Mouse (Mus musculus) c-Kit-positive CD71-positive TER-119-positive erythroid progenitor cells, embryonic 14.5 days (primary cell): ENCODE results near the gene Gm49396.
A peak's percentile ranks its signal among the peaks of the same experiment; 100 is the strongest.

Experiments
- DNase-seq: peaks from one replicate; pipeline ENCODE4 v3.0.0-alpha.2; 2013; ENCODE audit warnings: low spot score

Gm49396 gene

DNA sequence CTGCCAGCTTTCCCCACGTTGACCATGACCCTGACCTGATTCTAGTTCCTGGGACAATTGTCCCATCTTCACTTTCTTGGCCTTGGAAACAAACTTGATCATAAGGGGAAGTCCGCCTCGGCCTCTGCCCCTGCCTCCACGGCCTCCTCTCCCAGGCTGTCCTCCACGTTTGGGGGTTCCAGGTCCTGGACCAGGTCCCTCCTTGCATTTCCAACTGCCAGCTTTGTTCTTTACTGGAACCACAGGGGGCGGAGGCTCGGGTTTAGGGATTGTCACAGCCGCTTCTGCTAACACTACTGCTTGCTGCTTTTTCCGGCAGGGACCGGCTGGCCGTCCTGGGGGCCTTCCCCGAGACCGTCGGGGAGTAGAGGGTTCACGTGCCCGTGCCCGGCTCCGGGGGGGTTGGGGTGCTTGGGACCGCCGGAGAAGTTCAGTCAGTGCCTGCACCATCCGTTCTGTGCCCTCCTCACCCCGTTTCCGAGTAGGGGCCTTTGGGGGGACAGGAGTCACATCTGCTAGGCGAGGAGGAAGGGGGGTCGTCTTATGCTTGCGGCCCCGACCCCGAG is 23.4 kb downstream of the Gm49396 start:
- no peak for DNase-seq

DNA sequence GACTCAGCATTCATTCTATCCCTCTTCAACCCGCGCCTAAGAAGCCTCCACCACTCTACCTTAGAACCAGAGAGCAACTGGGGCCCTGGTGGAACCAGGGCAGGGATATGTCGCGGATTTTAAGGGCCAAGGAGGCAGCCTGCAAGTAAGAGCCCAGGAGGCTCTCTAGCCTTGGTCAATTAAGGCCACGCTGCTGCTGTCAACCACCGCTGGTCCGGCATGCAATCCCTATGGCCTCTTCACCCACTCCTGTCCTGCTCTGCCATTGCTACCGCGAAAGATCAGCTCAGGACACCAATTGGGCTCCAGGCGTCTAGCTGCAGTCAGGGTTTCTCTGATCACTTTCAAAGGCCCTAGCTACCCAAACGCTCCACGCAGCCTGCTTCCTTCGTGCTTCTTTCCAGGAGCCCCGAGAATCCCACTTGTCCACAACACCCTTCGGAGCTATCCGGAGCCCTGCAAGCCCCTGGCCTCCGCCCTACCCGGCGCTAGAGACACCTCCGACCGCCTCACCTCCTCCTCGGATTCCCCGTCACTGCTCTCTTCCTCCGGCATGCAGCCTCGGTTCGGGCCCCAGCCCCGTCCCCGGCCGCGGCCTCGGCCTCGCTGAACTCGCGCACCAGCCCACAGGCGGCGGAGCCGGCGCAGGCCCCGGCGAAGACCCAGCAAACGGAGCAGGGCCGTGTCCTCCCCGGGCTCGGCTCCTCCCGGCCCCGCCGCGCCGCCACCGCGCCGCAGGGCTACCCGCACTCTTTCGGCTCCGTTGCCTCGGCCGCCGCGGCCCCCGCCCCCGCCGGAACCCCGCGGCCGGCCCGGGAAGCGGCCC is 24.9 kb downstream of the Gm49396 start:
- DNase-seq: peak; percentile 42

DNA sequence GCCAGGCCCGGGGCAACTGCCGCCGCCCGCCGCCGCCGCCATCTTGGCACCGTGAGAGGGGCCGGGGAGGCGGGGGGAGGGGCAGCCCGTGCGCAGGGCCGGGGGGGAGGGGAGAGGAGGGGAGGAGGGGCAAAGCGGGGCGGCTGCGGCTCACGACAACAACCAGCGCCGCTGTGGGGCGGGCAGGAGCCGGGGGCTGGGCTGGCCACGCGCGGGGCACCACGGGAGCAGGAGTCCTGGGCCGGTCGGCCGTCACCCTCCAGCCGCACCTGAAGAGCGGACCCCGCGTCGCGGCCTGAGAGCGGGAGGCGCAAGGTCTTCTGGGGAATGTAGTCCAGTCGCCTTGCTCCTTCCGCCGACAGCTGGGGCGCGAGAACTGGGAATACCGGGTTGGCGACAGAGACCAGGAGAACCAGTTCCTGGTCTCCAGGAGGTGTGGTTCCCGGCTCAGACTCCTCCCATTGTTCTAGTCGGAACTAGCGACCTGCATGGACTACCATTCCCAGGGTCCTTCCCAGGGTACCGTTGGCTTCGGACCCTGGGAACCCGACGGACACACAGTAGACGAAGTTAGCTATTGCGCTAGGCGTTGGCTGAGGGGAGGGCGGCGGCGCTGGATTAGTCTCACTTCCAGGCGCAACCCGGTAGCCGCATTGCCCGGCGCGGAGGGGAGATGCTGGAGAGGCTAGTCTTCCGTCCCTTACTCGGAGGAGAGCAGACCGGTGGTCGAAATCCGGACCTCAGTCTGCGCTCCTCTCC is 25.7 kb downstream of the Gm49396 start, which contains the start of gene Kmt2b:
Gene Kmt2b, minus strand, starts transcription at position 51 of the 759 bp plus-strand sequence.
- peak; percentile 92 for DNase-seq

DNA sequence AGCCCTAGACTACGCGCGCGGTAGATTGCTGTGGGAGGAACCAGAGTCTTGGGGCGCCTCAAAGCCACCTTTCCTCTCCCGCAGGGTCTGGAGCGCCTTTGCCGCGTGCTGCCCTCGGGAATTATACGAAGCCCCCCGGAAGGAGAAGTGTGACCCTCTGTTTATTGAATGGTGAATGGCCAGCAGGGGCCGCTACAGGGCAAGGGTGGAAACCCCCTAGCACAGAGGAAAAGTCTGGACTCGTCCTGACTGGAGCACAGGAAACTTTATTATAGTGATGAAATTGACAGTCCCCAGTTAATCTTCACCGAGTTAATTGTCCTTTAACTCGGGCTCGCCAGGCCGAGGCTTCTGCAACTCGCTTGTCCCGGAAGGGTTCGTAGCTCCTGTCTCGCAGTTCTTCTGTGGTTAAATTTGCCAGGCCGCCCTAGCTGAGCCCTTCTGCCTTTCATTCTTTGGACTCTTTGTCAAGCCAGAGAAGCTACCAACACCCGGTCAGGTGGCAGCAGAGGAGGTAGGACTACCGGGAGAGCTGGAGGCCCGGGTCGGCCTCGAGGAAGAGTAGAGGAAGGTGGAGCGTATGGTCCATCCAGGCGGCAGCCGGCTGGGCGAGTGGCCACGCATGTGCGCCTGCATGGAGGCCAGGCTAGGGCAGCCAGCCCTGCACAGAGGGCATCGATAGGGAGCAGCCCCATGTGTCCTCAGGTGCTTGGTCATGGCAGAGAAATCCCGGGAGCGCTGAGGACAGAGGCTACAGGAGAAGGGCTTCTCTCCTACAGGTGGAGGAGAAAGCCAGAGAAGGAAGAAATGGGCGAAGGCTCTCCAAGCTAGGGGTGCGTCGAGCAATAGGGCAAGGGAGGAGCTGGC is 26.5 kb downstream of the Gm49396 start:
- peak; percentile 79 for DNase-seq

DNA sequence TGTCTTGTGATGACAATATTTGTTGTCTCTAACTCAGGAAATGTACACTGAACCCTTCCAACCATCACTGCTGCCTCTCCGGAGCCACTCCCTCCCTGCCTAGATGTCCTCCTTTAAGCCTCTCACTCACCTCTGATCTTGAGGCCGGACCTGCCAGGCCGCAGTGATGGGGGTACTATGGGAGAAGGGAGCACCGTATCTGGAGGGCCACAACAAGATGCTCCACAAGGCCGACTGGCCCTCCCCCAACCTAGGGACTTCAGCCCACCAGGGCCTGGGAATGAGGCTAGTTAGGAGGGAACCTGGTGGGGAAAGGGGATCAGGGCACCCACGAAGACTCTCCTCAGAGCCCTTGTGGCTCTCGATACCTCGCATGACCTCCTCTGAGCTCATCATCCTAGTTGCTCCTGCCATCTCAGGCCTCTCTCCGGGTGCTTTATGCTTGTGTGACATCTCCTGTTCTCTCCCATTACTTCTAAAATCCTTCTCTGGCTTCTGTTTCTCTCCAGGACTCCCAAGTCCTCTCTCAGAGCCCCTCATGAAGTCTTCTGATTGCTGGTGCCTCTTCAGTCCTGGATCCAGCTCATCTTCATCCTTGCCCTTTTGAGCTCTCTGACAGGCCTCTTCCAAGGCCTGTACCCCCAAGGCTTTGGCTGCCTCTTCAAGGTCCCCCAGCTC is 27.9 kb downstream of the Gm49396 start:
- no peak for DNase-seq

DNA sequence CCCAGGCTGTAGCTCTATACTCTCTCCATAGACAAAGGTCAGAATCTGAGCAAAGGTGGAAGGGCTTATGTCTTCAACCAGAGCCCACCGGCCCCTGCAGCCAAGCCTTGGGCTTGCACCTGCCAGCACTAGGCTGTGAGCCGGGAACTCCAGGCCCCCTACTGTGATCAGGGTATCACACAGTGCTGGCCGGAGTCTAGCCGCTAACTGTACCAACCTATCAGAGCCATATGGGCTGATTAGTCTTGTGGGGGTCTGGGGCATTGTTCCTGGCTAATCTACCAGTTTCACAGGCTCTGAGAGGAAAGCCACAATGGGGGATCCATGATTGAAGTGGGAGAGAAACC is 28.4 kb downstream of the Gm49396 start:
- no peak for DNase-seq

DNA sequence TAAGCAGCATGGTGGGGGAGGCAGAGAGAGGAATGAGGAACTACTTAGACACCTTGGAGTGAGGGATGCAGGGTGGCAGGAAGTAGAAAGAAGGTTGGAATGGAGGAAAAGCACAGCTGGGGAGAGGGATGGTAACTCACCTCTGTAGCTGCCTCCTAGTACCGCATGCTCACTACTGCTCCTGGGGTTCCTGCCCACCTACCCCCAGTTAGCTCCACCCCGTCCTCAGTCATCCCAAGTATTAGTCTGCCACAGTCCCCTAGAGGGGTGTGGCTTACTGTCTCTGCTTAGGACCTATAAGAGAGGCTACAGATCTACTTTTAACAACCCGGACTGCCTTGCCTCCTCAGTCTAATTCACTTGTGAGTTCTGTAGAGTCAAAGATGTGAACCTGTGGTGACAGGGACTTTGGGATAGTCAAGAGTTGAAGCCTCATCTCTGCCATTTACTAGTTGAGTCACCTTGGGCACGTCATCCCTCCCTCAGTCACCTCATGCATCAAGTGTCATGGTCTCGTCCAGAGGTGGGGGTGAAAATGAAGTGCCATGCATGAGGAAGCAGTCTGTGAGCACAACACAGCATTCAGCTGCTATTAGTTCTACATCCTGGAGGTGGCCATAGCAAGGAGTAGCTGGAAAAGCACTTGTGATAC is 29.8 kb downstream of the Gm49396 start:
- DNase-seq: no peak

DNA sequence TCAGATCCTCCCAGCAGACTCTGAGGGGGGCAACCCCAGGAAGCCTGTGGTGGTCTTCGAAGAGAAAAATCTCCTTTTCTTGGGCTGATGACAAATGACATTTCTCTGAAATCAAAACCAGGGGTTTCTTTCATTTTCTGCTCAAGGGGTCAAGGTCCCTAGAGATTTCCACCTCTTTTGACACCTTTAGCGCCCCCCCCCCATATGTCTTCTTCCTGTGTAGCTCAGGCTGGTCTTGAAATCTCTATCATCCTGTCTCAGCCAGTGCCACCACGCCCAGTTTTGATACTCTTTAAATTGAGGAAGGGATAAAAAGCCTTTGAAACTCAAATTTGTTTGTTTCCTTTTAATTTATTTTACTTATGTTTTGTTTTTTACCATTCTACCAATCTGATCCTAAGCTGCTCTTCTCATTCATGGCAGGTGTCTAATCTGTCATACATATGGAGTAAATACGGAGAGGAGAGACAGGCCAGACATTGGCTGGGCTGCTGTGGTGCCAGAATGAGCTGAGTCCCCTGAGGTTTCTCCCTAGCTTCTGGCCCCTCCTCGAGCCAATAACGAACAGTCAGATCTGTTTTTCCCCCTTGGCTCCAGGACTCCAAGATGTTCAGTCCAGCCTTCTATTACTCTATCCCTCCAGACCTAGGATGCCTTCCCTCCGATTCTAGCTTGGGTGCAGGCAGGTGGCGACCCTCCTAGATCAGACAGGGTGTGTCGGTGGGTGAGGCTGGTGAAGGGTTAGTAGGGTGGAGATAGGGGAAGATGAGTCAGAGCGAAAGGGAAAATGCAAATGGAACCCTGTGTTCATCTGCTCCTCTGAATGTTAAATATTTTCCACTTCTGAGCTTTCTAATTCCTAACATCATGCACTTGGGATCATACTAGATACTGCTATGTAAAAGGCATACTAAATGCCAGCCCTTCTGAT is 30.7 kb downstream of the Gm49396 start:
- DNase-seq: no peak

DNA sequence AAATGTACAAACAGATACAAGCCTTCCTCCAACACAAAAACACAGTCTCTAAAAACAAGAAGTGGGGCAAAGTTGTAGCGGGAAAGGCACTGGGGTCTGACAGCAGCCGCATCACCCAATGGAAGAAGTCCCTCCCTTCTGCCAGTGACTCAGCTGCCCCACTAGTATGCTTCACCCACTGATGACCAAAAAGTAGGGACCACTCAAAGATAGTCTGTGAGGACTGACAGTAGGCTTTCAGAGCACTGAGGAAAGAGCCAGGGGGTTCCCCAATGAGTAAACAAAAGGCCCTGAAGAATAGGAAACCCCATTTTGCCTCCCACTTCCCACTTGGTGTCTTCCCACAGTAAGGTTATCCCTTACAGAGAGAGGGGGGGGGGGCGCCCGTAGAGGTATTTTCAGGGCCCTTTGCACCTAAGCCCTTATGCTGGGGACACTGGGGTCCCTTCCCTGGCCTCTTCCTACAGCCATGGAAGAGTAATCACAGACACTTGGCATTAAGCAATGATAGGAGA is 31.4 kb downstream of the Gm49396 start:
- DNase-seq: no peak

DNA sequence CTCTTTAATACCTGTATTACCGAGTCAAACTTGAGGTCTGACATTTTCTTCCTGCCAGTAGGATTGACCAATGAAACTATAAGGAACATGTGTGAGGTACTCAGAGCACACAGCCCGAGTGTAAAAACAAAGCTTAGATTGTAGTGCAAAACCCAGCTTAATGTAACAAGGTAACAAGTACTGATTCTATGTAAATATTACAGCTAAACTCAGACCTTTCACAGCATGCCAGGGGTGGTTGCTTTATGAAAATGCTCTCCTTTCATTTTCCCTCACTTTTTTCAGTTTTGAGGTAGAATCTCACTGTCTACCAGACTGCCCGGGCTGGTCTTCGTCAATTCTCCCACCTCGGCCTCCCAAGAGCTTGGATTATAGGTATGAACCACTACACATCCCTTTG is 32.9 kb downstream of the Gm49396 start:
- no peak for DNase-seq

DNA sequence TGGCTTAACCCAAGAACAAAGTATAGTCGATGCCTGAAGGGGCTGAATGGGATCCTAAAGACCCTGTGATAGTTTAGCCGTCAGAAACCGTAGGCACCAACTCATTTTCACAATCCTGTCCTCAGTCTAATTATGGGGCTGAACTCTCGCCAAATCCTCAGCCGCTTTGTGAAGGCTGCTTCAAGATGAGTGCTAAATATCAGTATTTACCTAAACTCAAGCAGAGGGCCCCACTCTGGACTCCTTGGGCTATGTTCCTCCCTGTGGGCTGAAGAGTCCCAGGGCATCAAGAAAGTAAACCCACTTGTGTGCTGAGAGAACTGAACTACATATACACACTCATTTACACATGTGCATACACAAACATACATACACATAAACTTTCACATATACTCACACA is 33.7 kb downstream of the Gm49396 start:
- DNase-seq: no peak

DNA sequence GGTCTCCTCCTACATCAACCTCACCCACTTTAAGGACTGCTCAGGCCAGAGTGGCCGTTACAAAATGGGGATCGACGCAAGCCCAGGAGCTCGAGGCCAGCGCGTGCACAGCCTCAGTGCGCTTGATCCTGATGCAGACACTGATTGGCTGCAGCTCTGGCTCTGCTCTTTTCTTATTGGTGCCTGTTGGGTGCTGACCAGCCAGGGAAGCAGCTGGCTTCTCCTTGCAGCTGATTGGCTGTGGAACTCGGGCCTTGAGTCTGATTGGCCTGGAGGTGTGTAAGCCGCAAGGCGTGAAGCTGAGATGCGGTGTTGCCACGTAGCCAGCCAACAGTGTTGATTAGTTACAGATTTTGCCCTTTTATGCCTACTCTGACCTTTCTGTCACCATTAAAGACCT is 35.6 kb downstream of the Gm49396 start, which contains the start of gene Zbtb32:
Gene Zbtb32, minus strand, starts transcription at position 124 of the 400 bp plus-strand sequence.
- no peak for DNase-seq

DNA sequence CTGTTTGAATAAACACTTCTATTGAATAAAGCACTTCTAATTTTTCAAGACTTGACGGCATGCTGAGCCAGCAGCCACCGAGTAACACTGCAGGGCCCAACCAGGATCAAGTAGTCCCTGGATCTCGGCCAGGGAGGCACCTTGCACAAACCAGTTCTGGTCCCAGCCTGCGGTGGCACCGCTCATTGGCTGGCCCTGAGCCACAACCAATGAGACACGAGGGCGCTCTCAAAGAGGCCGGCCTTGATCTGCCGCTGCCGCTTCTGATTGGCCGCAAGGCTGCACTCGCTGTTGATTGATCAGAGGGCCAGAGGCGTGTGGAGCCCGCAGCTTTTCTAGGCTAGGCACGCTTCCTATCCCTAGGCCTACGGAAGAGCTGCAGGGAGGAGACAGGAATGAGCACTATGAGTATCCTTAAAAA is 36.8 kb downstream of the Gm49396 start:
- DNase-seq: peak; percentile 86

DNA sequence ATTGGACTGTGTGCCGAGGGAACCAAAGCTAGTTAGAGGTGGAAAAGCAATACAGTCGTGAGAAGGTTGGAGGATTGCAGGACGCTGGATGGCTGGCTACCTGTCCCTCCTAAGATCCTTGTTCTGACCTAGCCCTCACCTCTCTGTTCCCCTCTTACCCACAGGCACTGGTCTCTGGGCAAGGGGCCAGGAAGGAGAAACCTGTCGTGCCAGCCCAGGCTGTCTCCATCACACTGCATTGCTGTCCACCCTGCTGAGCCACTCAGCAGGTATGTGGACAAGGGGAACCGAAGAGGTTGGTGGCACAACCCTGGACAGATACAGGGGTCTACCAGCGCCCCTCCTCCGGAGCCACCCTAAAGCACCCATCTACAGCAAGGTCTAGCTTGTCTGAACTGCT is 37.5 kb downstream of the Gm49396 start:
- no peak for DNase-seq

DNA sequence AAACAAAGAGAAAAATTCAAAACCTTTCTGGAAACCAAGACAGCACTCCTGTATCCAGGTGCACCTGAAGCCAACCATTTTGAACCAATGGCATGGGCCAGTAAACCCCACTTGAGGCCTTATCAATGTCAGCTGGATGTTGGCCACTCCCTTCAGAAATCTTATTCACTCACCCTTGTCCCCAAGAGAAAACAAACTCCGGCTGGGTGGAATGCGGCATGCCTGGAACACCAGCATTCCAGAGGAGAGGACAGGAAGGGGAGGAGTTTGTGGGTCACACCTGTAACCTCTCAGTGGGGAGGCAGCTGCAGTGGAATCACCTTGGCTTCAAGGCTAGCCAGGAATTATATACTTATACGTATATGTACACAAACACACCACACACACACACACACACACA is 39.4 kb downstream of the Gm49396 start:
- DNase-seq: no peak

DNA sequence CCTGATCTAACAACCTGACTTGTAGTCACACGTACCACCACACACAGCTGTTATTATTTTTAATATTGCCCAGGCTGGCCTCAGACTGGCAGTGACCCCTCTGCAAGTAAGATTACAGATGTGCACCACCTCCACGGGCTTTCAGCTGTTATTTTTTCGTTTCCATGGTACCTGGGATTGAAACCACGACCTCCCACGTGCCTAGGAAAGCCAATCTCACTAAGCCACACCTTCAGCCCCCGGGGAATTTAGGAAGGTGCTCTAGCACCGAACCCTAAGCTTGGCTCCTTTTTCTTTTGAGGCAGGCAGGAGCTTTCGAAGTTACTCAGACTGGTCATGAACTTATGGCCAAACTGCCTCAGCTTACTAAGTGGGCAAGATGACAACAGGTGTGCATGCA is 41.3 kb downstream of the Gm49396 start:
- no peak for DNase-seq

DNA sequence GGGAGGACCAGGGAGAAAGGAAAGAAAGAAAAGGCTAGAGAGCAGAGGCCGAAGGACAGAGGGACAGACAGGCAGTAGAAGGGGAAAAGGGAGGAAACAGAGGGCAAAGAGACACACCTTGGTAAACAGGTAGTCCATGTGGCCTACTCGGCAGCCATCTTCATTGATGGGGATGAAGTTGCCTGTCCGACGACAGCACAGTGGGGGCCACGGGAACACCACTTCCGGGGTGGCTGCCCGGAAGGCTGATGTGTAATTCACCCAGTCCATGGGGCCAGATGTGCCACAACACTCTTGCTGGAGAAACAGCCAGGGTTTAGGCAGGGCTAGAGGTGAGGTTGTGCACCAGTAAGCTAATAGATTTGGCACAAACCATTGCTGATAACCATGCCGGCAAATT is 41.8 kb downstream of the Gm49396 start:
- no peak for DNase-seq

DNA sequence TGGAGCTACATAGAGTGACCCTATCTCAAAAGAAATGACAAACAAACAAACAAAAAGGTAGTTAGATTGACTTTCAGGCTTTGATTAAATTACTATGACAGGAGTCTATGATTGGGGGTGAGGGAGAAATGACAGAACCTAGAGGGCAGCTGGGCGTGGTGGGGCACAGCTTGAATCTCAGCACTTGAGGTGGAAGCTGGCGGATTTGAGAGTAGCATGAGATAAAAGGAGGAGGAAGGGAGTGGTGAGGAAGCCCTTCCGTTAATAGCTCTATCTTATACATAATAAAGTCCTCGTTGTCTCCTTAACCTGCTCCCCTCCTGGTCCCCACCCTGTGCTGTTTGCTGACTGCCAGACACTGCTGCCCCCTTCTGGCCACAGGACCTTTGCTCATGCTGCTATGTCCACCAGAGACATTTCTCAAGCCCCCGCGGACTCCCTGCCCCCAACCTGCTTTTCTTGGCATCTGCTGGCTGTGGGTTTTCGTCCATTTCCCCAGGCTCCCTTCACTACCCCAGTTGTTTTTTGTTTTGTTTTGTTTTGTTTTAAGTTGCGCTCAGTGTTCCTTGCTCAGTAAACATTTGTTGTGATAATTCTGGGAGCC is 44.7 kb downstream of the Gm49396 start:
- peak; percentile 42 for DNase-seq

DNA sequence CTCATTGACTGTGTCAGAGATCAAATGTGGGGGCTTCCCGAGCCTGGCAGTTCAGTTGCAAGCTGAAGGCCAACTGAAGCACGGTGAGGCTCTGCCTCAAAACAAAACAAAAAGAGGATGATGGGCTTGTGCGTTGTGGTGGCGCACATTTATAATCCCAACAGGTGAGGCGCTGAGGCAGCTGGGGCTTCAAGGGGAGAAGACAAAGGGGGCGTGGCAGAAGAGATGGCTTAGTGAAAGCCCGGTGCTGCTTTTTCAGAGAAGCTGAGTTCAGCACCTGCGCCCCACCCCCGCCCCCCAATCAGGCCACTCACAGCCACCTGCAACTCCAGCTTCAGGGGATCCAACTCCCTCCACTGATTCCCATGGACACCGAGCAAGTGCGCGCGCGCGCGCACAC is 45.3 kb downstream of the Gm49396 start:
- no peak for DNase-seq
